Mouse (Mus musculus): ENCODE results near the gene Rad23a. TPM values are rescaled to one million over a fixed set of nuclear protein-coding genes. Genes with fewer than 3 reads are reported as not detected.

The Rad23a gene
- total and polyA plus RNA-seq, 3 experiments, result 77.3 to 87.6 (median 85.1) TPM

DNA sequence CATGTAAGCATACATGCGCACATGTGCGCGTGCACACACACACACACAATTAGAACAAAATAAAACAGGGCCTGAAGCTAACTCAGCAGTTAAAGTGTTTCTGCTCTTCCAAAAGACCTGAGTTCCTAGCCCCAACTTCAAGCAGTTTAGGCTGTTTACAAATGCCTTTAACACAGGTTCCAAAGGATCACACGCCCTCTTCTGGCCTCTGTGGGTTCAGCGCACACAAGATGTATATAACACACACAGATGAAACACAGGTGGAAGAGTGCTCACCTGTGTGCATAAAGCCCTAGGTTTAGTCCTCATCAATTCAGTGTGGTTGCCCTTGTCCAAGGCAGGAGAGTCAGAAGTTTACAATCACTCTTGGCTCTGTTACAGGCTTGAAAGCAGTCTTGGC, 34.4 kb downstream of the Rad23a start:
- Histone ChIP-seq H3K36me3 (ENCODE audit: control insufficient read depth, insufficient read depth, low read length) (no peaks in the 10 kb centered on the region), H3K27me3 (ENCODE audit: control insufficient read depth, insufficient read depth, low read length) (no peaks in the 10 kb centered on the region), H3K9ac (ENCODE audit: low read depth, low read length) (no peak overlapping the region), H3K79me2 (replicated peaks; ENCODE audit: control insufficient read depth, insufficient read depth, low read length) (no peaks in the 10 kb centered on the region), H3K4me1 (ENCODE audit: control insufficient read depth, insufficient read depth, low read length) (no peaks in the 10 kb centered on the region), H3K27ac (no peak overlapping the region), H3K4me3 (no peak overlapping the region)
- intact Hi-C loops (cut with DNase I), result no loop called here
- WGBS, result 93% methylated on average over 5 of the region's 5 CpGs
- TF ChIP-seq CTCF (IDR thresholded peaks at IDR 0.05), result 0 out of 2 replicates have a peak, but pooled peaks have one; percentile 17
- TF ChIP-seq EP300 (IDR thresholded peaks at IDR 0.05; ENCODE audit: insufficient read depth, low read depth, low read length), result no peak
- no peak for DNase-seq

- WGBS, result 23% methylated on average over 105 of the region's 125 CpGs
- Histone ChIP-seq H3K27ac (peak within 1 kb of the TSS; percentile 90), H3K4me1 (ENCODE audit: control insufficient read depth, insufficient read depth, low read length) (peaks cover 18% of the 10 kb centered on the region), H3K9ac (ENCODE audit: low read depth, low read length) (peak within 1 kb of the TSS; percentile 90), H3K36me3 (ENCODE audit: control insufficient read depth, insufficient read depth, low read length) (no peaks in the 10 kb centered on the region), H3K27me3 (ENCODE audit: control insufficient read depth, insufficient read depth, low read length) (no peaks in the 10 kb centered on the region), H3K4me3 (peak within 1 kb of the TSS; percentile 78), H3K79me2 (replicated peaks; ENCODE audit: control insufficient read depth, insufficient read depth, low read length) (peaks cover 6% of the 10 kb centered on the region)
- peak; percentile 83 to 85 for DNase-seq
- intact Hi-C loops (cut with DNase I), result loop anchor here (2.0 to 5.0 kb wide), 3 partner anchors 25 to 63 kb away; no protein-coding TSS in a partner anchor
- no peak for TF ChIP-seq EP300 (IDR thresholded peaks at IDR 0.05; ENCODE audit: insufficient read depth, low read depth, low read length)
- no peak for TF ChIP-seq POLR2A (IDR thresholded peaks at IDR 0.05; ENCODE audit: insufficient read depth, low read depth, low read length)
- no peak for TF ChIP-seq CTCF (IDR thresholded peaks at IDR 0.05)
These were observed 40.2 kb downstream of the Rad23a start, which contains the start of gene Nfix for GRCm38 (mm10) chr8:84799999-84800831. TSS of gene Nfix (minus strand) at chr8:84800344.

- Histone ChIP-seq H3K79me2 (replicated peaks; ENCODE audit: control insufficient read depth, insufficient read depth, low read length) (peaks cover 8% of the 10 kb centered on the region), H3K9ac (ENCODE audit: low read depth, low read length) (peak overlapping the region; percentile 90), H3K27me3 (ENCODE audit: control insufficient read depth, insufficient read depth, low read length) (no peaks in the 10 kb centered on the region), H3K4me3 (peak overlapping the region; percentile 78), H3K27ac (peak overlapping the region; percentile 90), H3K4me1 (ENCODE audit: control insufficient read depth, insufficient read depth, low read length) (peaks cover 23% of the 10 kb centered on the region), H3K36me3 (ENCODE audit: control insufficient read depth, insufficient read depth, low read length) (no peaks in the 10 kb centered on the region)
- WGBS, result 1% methylated on average over 94 of the region's 108 CpGs
- peak; percentile 81 to 83 for DNase-seq
- TF ChIP-seq CTCF (IDR thresholded peaks at IDR 0.05) (peak; percentile 20; the same call in 1 of the 2 replicates), EP300 (IDR thresholded peaks at IDR 0.05; ENCODE audit: insufficient read depth, low read depth, low read length) (no peak)
- intact Hi-C loops (cut with DNase I), result loop anchor here (2.0 to 5.0 kb wide), 2 partner anchors 25 to 37 kb away; no protein-coding TSS in a partner anchor
These were observed 41.1 kb downstream of the Rad23a start for GRCm38 (mm10) chr8:84799136-84799931.

DNA sequence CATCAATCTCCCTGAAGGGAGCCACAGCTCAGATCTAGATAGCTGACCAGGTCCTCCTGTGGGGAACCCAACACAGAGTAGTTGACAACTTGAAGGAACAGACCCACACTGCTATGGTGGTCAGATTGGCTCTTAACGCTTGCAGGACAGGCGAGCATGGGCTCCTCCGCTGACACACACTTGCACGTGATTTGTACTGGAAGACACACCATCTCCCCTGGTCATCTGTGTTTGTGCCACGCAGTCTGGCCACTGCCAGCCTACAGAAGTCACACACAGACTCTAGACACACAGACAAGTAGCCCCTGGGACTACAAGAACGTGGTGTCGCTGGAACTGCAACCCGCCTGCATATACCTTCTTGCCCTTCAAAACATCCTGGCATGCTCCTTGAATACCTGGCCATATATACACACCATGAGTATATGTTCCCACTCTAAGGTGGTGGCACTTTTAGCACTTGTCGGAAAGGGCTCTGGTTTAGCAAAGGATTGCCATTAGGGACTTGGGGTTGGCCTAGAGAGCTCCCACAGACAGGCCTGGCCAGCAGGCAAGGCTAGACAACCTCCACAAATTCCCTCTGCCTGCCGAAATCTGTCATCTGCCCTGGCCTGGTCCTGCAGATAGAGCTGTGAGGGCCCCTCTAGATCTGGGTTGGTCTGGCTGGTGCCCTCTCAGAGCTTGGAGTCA, 41.9 kb downstream of the Rad23a start:
- no peak for TF ChIP-seq CTCF (IDR thresholded peaks at IDR 0.05)
- no peak; the same call in 1 of the 2 replicates for TF ChIP-seq POLR2A (IDR thresholded peaks at IDR 0.05; ENCODE audit: insufficient read depth, low read depth, low read length)
- TF ChIP-seq EP300 (IDR thresholded peaks at IDR 0.05; ENCODE audit: insufficient read depth, low read depth, low read length), result no peak
- no peaks in the 10 kb centered on the region for H3K36me3 ChIP-seq (ENCODE audit: control insufficient read depth, insufficient read depth, low read length)
- H3K79me2 ChIP-seq (replicated peaks; ENCODE audit: control insufficient read depth, insufficient read depth, low read length), result peaks cover 8% of the 10 kb centered on the region
- WGBS, result 54% methylated on average over 10 of the region's 10 CpGs
- H3K4me1 ChIP-seq (ENCODE audit: control insufficient read depth, insufficient read depth, low read length), result peaks cover 23% of the 10 kb centered on the region
- peak in 1 of 2 experiments; percentile 52 for DNase-seq
- peak overlapping the region; percentile 90 for H3K27ac ChIP-seq
- intact Hi-C loops (cut with DNase I), result loop anchor here (2.0 to 5.0 kb wide), 2 partner anchors 24 to 36 kb away; no protein-coding TSS in a partner anchor
- H3K27me3 ChIP-seq (ENCODE audit: control insufficient read depth, insufficient read depth, low read length), result no peaks in the 10 kb centered on the region
- peak overlapping the region; percentile 90 for H3K9ac ChIP-seq (ENCODE audit: low read depth, low read length)
- H3K4me3 ChIP-seq, result peak overlapping the region; percentile 78

DNA sequence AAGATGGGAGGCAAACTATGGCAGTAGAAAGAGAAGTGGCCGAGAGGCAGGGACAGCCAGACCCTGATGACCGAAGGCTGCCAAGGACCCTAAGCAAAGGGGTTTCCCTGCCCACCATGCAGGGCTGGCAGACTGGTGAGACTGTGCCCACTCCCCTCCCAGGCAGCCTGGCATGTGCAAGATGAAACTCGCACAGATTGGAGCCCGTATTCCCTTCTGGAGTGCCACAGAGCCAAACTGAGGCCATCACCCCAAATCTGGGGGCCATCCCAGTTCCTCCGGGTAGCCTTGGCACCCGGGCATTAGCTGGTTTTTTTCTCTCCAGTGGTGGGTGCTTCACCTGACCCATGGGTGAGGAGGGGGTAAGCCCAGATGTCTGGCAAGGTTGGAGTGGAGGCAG, 42.5 kb downstream of the Rad23a start:
- Histone ChIP-seq H3K4me1 (ENCODE audit: control insufficient read depth, insufficient read depth, low read length) (peaks cover 29% of the 10 kb centered on the region), H3K27ac (peak overlapping the region; percentile 90; the same call in 1 of the 2 replicates), H3K9ac (ENCODE audit: low read depth, low read length) (peak overlapping the region; percentile 90; the same call in 1 of the 2 replicates), H3K79me2 (replicated peaks; ENCODE audit: control insufficient read depth, insufficient read depth, low read length) (peaks cover 8% of the 10 kb centered on the region), H3K4me3 (peak overlapping the region; percentile 5; the same call in 1 of the 2 replicates), H3K27me3 (ENCODE audit: control insufficient read depth, insufficient read depth, low read length) (no peaks in the 10 kb centered on the region), H3K36me3 (ENCODE audit: control insufficient read depth, insufficient read depth, low read length) (no peaks in the 10 kb centered on the region)
- TF ChIP-seq EP300 (IDR thresholded peaks at IDR 0.05; ENCODE audit: insufficient read depth, low read depth, low read length) (no peak), POLR2A (IDR thresholded peaks at IDR 0.05; ENCODE audit: insufficient read depth, low read depth, low read length) (no peak), CTCF (IDR thresholded peaks at IDR 0.05) (no peak)
- intact Hi-C loops (cut with DNase I), result loop anchor here (2.0 to 5.0 kb wide), 2 partner anchors 23 to 36 kb away; no protein-coding TSS in a partner anchor
- 78% methylated on average over 6 of the region's 6 CpGs for WGBS
- peak in 1 of 2 experiments; percentile 33 for DNase-seq

Measured in heart, adult 2 months (tissue).